Mouse (Mus musculus) lung, postnatal 0 days (tissue): ENCODE data around the gene Samd4b.

Source experiments
- CTCF ChIP-seq: IDR thresholded peaks from 2 replicates; pipeline ENCODE4 v1.5.1; 2016; ENCODE audit warnings: antibody characterized with exemption, mild to moderate bottlenecking
- EP300 ChIP-seq: IDR thresholded peaks from 2 replicates; pipeline ENCODE4 v1.6.1; 2016; ENCODE audit warnings: antibody characterized with exemption, mild to moderate bottlenecking, control low read depth

GRCm38 (mm10) chr7:28547154-28547553, 50.8 kb downstream of the Samd4b start, which contains the start of gene Nccrp1:
- TF ChIP-seq CTCF (no peak), EP300 (no peak)
